Mouse (Mus musculus): Measurements from ENCODE around the gene Txndc12. TPM values are rescaled to one million over a fixed set of nuclear protein-coding genes. Genes with fewer than 3 reads are reported as not detected.

Txndc12 gene
- total RNA-seq, 2 experiments from 2014 or later, result 28.0 to 28.7 TPM

GRCm38 (mm10) chr4:108845824-108846569 lies 11.6 kb downstream of the Txndc12 start:
- no peak for DNase-seq

DNA sequence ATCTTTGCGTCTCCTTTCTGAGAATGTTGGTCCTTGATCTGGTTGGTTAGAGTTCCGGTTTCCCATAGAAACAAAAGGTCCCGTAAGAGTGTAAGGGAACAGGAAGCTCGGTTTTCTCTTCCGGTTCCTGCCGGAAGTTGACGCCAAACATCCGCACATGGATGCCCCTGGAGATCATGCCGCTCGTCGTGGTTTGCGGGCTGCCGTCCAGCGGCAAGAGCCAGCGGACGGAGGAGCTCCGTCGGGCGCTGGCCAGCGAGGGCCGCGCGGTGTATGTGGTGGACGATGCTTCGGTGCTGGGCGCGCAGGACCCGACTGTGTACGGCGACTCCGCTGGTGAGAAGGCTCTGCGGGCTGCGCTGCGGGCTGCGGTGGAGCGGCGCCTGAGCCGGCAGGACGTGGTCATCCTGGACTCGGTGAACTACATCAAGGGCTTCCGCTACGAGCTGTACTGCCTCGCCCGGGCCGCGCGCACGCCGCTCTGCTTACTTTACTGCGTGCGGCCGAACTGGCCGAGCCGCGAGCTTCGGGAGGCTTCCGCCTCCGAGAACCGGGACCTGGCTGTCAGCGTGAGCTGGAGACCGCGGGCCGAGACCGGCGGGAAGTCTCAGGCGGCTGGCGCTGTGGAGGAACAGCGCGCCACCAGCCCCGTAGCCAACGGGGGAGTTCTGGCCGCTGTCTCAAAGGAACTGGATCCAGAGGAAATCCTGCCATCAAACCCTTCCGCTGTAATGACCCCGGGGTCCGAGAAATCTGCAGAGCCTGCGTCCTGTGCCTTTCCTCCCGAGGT lies 13.5 kb downstream of the Txndc12 start, which contains the start of gene Kti12:
Kti12 (plus strand) TSS at position 71 of the 790 bp plus-strand sequence.
- peak; percentile 89 to 93 for DNase-seq

DNA sequence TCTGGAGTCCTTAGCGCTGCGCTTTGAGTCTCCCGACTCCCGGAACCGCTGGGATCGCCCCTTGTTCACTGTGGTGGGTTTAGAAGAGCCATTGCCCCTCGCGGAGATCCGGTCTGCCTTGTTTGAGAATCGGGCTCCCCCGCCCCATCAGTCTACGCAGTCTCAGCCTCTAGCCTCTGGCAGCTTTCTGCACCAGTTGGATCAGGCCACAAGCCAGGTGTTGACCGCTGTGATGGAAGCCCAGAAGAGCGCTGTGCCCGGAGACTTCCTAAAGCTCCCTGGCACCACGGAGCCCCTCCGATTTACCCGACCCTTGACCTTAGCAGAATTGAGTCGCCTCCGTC lies 14.1 kb downstream of the Txndc12 start, which contains the start of gene A730015C16Rik:
A730015C16Rik (minus strand) TSS at position 115 of the 344 bp plus-strand sequence.
- no peak for DNase-seq

- DNase-seq, result no peak
These were observed 32.4 kb downstream of the Txndc12 start for GRCm38 (mm10) chr4:108866806-108867205.

DNA sequence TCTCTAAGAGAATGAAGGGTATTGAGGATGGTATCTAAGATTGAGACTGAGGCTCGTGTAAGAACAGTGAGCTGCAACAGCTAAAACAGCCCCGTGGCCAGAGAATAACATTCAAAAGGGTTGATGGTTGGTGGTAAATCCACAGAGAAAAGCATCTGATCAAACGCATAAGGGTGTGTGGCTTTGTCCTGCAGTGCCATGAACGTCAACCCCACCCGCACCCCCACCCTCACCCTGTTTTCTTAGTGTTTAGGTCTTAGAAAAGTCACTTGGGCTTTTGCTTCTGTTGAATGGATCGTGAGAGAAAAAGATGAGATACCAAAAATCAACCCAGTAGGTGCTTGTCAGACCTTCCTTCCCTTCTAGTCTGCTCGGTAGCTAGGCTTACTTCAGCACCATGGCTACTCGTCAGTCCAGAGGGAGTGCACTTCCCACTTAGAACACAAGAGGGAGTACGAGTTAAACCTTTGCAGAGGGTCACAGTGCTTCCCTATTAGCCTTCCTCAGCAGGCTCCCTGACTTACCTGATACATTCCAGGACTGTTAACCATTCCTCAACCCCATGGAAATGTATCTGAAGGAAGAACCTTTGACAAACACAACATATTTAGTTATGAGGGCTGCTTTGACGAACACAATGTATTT lies 35.5 kb downstream of the Txndc12 start:
- peak; percentile 81 to 92 for DNase-seq

DNA sequence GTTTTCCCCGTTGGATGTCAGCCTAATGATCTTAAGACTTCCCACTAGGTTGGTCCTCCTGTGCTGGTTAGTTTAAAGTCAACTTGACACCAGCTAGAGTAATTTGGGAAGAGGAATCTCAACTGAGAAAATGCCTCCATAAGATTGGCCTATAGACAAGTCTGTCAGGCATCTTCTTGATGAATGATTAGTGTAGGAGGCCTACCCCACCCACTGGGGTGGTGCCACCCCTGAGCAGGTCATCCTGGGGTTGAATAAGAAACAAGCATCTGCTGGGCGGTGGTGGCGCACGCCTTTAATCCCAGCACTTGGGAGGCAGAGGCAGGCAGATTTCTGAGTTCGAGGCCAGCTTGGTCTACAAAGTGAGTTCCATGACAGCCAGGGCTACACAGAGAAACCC lies 39.3 kb downstream of the Txndc12 start:
- no peak for DNase-seq

DNA sequence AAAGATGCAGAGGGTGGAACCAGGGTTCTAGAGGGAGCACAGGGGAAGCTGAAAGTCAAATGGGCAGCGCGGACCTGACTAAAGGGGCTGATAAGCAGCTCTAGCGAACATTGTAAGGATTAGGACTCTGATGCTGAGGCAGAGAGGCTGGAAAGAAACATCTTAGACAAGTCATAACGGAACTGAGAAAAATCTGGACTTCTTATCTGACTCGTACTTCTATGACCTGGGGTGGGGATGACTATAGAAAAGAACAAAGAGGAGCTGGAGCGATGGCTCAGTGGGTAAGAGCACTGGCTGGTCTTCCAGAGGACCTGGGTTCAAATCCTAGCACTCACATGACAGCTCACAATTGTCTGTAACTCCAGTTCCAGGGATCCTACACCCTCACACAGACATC lies 43.5 kb downstream of the Txndc12 start:
- DNase-seq, result no peak

GRCm38 (mm10) chr4:108878963-108879822 lies 44.8 kb downstream of the Txndc12 start, which contains the start of gene Rab3b:
Gene Rab3b, plus strand, starts transcription at chr4:108879063.
- peak; percentile 23 to 34 for DNase-seq

GRCm38 (mm10) chr4:108883815-108884214 lies 49.4 kb downstream of the Txndc12 start:
- DNase-seq, result no peak

DNA sequence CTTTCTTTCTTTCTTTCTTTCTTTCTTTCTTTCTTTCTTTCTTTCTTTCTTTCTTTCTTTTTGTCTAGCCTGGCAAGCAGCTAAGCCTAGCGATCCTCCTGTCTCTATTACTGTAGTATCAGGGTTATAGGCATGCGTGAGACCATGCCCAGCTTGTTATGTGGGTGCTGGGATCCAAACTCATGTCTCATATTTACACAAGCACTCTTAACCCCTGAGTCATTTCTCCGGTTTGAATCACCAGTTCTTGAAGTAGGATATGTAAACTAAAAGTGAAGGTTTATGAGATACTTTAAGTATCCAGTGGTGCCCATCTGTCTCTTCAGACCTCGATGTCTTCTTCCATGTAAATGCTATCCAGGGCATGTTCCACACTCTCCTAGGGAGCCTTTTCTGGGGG lies 53.1 kb downstream of the Txndc12 start:
- DNase-seq, result no peak

DNA sequence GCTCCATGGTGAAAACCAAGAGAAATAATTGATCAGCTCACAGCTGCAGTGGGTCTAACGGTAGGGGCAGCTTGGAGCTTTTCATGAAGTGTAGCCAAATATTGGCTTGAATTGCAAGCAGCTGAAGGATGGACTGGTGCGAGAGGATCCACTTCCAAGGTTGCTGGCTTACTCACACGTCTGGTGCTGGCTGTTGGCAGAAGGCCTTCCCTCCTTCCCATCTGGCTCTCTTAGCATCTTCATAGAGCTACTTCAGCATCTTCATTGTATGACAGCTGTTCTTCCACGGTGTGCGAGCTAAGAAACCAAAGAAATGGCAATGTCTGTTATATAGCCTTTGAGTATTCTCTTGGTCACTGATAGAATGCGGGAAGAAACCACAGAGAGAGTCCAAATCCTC lies 56.5 kb downstream of the Txndc12 start:
- no peak for DNase-seq

GRCm38 (mm10) chr4:108900421-108900820 lies 66.0 kb downstream of the Txndc12 start:
- DNase-seq, result no peak

GRCm38 (mm10) chr4:108902886-108903285 lies 68.5 kb downstream of the Txndc12 start:
- DNase-seq, result no peak

- no peak for DNase-seq
These were observed 68.9 kb downstream of the Txndc12 start for GRCm38 (mm10) chr4:108903346-108903745.

- no peak for DNase-seq
These were observed 69.7 kb downstream of the Txndc12 start for GRCm38 (mm10) chr4:108904076-108904475.

- DNase-seq, result no peak
These were observed 70.4 kb downstream of the Txndc12 start for GRCm38 (mm10) chr4:108904790-108905189.

DNA sequence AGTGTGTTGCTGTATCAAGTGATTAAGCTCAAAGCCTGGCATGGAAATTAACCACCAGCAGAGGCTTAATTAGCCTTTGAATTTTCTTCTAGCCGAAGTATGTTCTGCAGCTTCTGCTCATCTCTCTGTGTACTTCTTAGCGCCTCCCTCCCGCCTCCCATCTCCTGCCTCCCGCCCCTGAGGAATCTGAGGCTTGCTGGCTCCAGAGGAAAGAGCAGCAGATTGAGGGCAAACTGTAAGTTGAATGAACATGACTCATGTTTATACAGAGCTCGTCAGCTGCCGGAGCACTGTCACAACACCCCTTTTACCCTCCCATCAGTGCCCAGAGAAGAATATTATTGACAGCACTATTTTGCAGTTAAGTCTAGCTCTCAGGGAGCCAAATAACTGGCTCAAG lies 71.5 kb downstream of the Txndc12 start:
- no peak for DNase-seq

- DNase-seq, result no peak
These were observed 73.1 kb downstream of the Txndc12 start for GRCm38 (mm10) chr4:108907475-108907874.

GRCm38 (mm10) chr4:108909872-108910425 lies 75.5 kb downstream of the Txndc12 start:
- DNase-seq, result no peak

All from heart, adult 18-20 months (tissue).